Mouse (Mus musculus) ES-Bruce4 (cell line): ENCODE results near the gene Cd207.

ENCODE experiments used
- CTCF ChIP-seq: IDR thresholded peaks from one replicate; pipeline ENCODE4 v1.8.1; 2011; ENCODE audit warnings: low read depth, low read length
- POLR2A ChIP-seq: IDR thresholded peaks from one replicate; pipeline ENCODE4 v1.8.1; 2011; ENCODE audit warnings: low read length; ENCODE audit not compliant: insufficient read depth

DNA sequence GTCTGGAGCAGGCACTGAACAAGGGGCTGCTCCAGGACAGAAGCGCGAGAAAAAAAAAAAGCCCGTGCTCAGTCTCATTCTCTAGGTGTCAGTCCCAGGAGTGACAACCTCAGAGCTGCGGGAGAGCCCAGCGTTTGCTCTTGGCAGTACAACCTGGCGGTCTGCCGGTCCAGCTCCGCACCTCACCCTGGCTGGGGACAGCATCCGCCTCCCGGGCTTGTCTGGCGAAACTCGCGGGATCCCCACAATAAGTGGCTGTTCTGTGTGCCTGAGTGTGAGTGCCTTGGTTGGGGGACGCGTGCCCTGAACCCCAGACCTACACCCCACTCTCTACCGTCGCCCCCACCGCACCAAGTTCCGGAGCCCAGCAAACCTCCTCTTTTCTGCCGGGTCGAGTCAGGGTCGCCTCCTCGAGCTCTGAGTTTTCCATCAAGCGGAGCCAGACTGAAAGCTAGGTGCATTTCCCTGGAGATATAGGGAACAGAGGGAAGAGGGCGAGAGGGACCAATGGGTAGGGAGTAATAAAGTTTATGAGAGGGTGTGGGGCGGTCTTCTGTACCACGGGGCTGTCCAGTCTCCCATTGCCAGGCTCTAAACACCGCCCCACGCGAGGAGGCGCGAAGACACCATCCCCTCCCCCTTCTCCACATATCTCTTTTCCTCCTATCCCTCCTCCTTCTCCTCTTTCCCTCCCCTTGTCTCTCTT is 32.9 kb upstream of the Cd207 start:
- TF ChIP-seq CTCF (no peak), POLR2A (no peak)
